Mouse (Mus musculus): ENCODE measurements around the gene Htatip2. TPM values are rescaled to one million over a fixed set of nuclear protein-coding genes. Genes with fewer than 3 reads are reported as not detected.

Htatip2 gene
- total and polyA plus RNA-seq, 2 experiments: 22.6 to 29.6 TPM

DNA sequence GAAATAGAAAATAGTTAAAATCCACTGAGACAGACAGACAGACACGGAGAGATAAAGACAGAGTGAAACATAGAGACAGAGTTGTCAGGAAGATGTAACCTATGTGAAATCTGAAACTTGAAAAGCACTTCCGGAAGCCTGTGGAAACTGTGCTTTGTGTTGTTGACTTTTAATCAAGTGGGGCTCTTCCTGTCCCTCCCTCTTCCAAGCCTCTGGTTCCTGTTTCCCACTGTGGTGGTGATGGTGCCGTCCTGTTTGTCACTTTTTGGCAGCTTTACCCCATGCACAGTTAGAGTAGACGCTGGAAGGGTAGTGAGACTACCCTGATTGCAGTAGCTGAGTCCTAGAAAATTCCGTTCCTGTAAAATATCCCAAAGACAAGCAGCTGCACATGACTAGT, 17.4 kb upstream of the Htatip2 start:
- no peak for TF ChIP-seq POLR2A (IDR thresholded peaks at IDR 0.05; ENCODE audit: extremely low read depth, insufficient read depth, low read length)
- no peak for TF ChIP-seq CTCF (IDR thresholded peaks at IDR 0.05; ENCODE audit: low read depth, low read length)
- DNase-seq (ENCODE audit: extremely low read depth, low read depth, low spot score): peak; percentile 12
- Histone ChIP-seq H3K79me2 (ENCODE audit: control insufficient read depth, insufficient read depth, low read length) (no peaks in the 10 kb centered on the region), H3K4me1 (ENCODE audit: control insufficient read depth, insufficient read depth, low read length) (no peaks in the 10 kb centered on the region), H3K36me3 (ENCODE audit: control insufficient read depth, insufficient read depth, low read length) (no peaks in the 10 kb centered on the region), H3K9ac (ENCODE audit: low read depth, low read length) (no peak overlapping the region), H3K27me3 (ENCODE audit: control insufficient read depth, insufficient read depth, low read length) (no peaks in the 10 kb centered on the region), H3K27ac (replicated peaks; ENCODE audit: insufficient read depth, low read depth, low read length) (no peak overlapping the region; the same call in 1 of the 2 replicates), H3K4me3 (ENCODE audit: insufficient read depth, low read depth, low read length) (no peak overlapping the region)
- 51% methylated on average over 5 of the region's 5 CpGs for WGBS

DNA sequence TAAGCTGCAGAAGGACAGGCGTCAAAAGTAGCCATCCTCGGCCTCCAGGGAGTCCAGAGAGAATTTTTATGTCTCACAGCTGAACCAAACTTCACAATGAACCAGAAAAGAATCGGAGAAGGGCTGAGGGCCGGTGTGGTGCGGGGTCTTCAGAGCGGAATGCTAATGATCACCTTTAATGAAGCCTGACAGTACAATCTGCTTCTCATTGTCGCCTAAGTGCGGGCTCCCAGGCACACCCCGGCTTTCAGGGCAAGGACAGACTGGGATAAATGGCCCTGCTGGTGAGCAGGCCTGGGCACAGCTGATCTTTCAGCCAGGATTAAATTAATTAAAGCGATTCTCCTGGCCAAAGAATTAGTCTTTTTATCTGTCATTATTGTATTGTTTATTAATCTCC, 17.0 kb upstream of the Htatip2 start:
- DNase-seq (ENCODE audit: extremely low read depth, low read depth, low spot score): no peak
- Histone ChIP-seq H3K79me2 (ENCODE audit: control insufficient read depth, insufficient read depth, low read length) (no peaks in the 10 kb centered on the region), H3K27ac (replicated peaks; ENCODE audit: insufficient read depth, low read depth, low read length) (no peak overlapping the region; the same call in 1 of the 2 replicates), H3K4me1 (ENCODE audit: control insufficient read depth, insufficient read depth, low read length) (no peaks in the 10 kb centered on the region), H3K36me3 (ENCODE audit: control insufficient read depth, insufficient read depth, low read length) (no peaks in the 10 kb centered on the region), H3K9ac (ENCODE audit: low read depth, low read length) (no peak overlapping the region), H3K27me3 (ENCODE audit: control insufficient read depth, insufficient read depth, low read length) (no peaks in the 10 kb centered on the region), H3K4me3 (ENCODE audit: insufficient read depth, low read depth, low read length) (no peak overlapping the region)
- no peak for TF ChIP-seq POLR2A (IDR thresholded peaks at IDR 0.05; ENCODE audit: extremely low read depth, insufficient read depth, low read length)
- no peak for TF ChIP-seq CTCF (IDR thresholded peaks at IDR 0.05; ENCODE audit: low read depth, low read length)
- WGBS: 71% methylated on average over 10 of the region's 10 CpGs

DNA sequence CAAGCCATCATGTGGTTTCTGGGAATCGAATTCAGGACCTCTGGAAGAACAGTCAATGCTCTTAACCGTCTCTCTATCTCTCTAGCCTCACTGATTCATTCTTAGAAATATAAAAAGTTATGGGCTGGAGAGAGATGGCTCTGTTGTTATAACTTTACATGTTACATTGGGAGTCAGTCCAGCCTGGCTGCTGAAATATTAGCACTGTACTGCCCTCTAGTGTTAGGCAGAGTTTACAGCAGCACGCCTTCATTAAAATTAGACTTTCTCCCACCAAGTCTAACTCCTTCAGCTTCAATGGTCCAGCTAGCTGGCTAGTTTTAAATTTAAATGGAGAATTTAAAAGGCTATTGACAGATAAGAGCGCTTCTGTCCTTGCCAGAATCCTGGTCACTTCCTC, 7.8 kb upstream of the Htatip2 start:
- no peak overlapping the region for H3K27ac ChIP-seq (replicated peaks; ENCODE audit: insufficient read depth, low read depth, low read length)
- H3K4me3 ChIP-seq (ENCODE audit: insufficient read depth, low read depth, low read length): no peak overlapping the region
- H3K36me3 ChIP-seq (ENCODE audit: control insufficient read depth, insufficient read depth, low read length): no peaks in the 10 kb centered on the region
- no peak overlapping the region for H3K9ac ChIP-seq (ENCODE audit: low read depth, low read length)
- H3K4me1 ChIP-seq (ENCODE audit: control insufficient read depth, insufficient read depth, low read length): peaks cover 1% of the 10 kb centered on the region; the same call in 1 of the 2 replicates
- DNase-seq (ENCODE audit: extremely low read depth, low read depth, low spot score): peak; percentile 49
- TF ChIP-seq CTCF (IDR thresholded peaks at IDR 0.05; ENCODE audit: low read depth, low read length) (peak; percentile 49), POLR2A (IDR thresholded peaks at IDR 0.05; ENCODE audit: extremely low read depth, insufficient read depth, low read length) (no peak)
- no peaks in the 10 kb centered on the region for H3K79me2 ChIP-seq (ENCODE audit: control insufficient read depth, insufficient read depth, low read length)
- no peaks in the 10 kb centered on the region for H3K27me3 ChIP-seq (ENCODE audit: control insufficient read depth, insufficient read depth, low read length)
- WGBS: 10% methylated on average over 4 of the region's 4 CpGs

DNA sequence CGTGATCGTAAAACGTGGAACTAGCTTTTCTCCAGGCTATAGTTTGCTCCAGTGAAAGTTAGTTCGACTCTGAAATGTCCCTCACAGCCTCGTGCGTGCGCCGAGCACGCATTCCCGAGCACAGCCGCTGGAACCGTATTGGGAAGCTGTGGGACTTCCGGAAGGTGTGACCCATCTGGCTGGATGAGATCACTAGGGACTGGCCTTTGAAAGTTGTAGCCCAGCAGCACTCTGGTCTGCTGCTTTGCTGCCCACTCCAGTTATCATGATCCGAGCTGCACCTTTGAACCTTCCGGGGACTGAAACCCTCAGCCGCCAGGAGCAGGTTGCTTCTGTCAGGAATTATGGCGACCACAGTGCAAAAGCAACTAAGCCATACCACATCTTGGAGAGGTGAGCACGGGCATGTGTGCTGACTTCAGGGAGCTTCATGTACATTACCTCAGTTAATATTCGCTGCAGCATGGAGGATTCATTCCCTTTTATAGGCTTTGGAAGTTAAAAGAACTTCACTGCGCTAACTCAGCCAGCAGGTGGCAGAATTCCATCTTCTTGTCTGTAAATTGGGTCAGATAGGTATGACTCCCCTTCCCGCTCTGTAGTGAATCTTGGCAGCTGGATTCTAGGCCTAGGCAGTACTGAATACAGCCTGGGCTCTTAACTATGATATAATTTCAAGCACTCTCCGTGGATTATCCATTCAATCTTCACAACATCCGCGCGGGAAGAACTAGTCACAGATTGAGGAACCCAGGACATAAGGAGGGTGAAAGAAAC, 6.0 kb upstream of the Htatip2 start:
- H3K4me3 ChIP-seq (ENCODE audit: insufficient read depth, low read depth, low read length): peak overlapping the region; percentile 3; the same call in 1 of the 2 replicates

DNA sequence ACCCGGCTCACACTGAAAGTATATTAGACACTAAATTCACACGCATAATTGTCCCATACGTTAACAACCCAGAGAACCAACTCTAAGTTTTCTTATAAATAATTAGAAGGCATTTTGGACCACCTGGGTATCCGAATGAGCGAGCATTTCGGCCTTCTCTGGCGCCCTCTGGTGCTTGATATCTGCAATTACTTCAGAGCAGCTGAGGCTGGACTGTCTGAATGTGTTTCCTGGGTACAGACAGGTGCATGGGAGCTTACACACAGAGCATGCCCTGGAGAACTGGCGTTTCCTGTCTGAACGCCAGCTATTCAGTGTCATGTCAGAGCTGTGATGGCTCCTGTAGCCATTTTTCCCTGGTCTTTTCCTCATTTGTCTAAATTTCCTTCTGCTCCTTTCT, 4.1 kb upstream of the Htatip2 start:
- Histone ChIP-seq H3K36me3 (ENCODE audit: control insufficient read depth, insufficient read depth, low read length) (no peaks in the 10 kb centered on the region), H3K4me1 (ENCODE audit: control insufficient read depth, insufficient read depth, low read length) (peaks cover 5% of the 10 kb centered on the region; the same call in 1 of the 2 replicates), H3K79me2 (ENCODE audit: control insufficient read depth, insufficient read depth, low read length) (no peaks in the 10 kb centered on the region), H3K9ac (ENCODE audit: low read depth, low read length) (no peak overlapping the region), H3K4me3 (ENCODE audit: insufficient read depth, low read depth, low read length) (no peak overlapping the region), H3K27ac (replicated peaks; ENCODE audit: insufficient read depth, low read depth, low read length) (no peak overlapping the region), H3K27me3 (ENCODE audit: control insufficient read depth, insufficient read depth, low read length) (no peaks in the 10 kb centered on the region)
- 3% methylated on average over 9 of the region's 9 CpGs for WGBS
- TF ChIP-seq CTCF (IDR thresholded peaks at IDR 0.05; ENCODE audit: low read depth, low read length) (peak; percentile 76), POLR2A (IDR thresholded peaks at IDR 0.05; ENCODE audit: extremely low read depth, insufficient read depth, low read length) (no peak)
- peak; percentile 32 for DNase-seq (ENCODE audit: extremely low read depth, low read depth, low spot score)

More for the DNA sequence above, 6.0 kb upstream of the Htatip2 start:
- no peak overlapping the region for H3K27ac ChIP-seq (replicated peaks; ENCODE audit: insufficient read depth, low read depth, low read length)
- no peak overlapping the region for H3K9ac ChIP-seq (ENCODE audit: low read depth, low read length)
- no peaks in the 10 kb centered on the region for H3K27me3 ChIP-seq (ENCODE audit: control insufficient read depth, insufficient read depth, low read length)
- peak; percentile 38 for TF ChIP-seq CTCF (IDR thresholded peaks at IDR 0.05; ENCODE audit: low read depth, low read length)
- no peak for TF ChIP-seq POLR2A (IDR thresholded peaks at IDR 0.05; ENCODE audit: extremely low read depth, insufficient read depth, low read length)
- WGBS: 28% methylated on average over 25 of the region's 25 CpGs
- no peaks in the 10 kb centered on the region for H3K36me3 ChIP-seq (ENCODE audit: control insufficient read depth, insufficient read depth, low read length)
- peaks cover 1% of the 10 kb centered on the region; the same call in 1 of the 2 replicates for H3K4me1 ChIP-seq (ENCODE audit: control insufficient read depth, insufficient read depth, low read length)
- no peaks in the 10 kb centered on the region for H3K79me2 ChIP-seq (ENCODE audit: control insufficient read depth, insufficient read depth, low read length)
- peak; percentile 78 for DNase-seq (ENCODE audit: extremely low read depth, low read depth, low spot score)

DNA sequence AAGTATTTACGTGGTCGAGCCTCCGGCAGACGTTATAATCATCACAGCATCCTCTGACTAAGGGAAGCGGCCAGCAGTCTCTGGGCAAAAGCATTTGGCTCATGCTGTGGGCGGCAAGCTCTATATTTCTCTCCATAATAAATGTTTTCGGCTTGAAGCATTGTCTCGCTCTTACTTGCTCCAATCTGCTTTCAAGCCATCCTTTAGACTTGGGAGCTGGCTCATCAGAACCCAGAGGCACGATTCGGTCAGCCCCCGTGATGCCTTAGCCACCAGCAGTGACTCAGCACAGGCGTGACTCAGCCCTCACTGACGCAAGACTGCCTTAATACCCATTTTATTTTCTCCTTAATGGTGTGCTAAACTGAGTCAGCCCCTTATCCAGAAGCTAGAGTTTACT, 3.7 kb downstream of the Htatip2 start:
- Histone ChIP-seq H3K9ac (ENCODE audit: low read depth, low read length) (no peak overlapping the region), H3K4me3 (ENCODE audit: insufficient read depth, low read depth, low read length) (no peak overlapping the region), H3K36me3 (ENCODE audit: control insufficient read depth, insufficient read depth, low read length) (peaks cover 28% of the 10 kb centered on the region), H3K27me3 (ENCODE audit: control insufficient read depth, insufficient read depth, low read length) (no peaks in the 10 kb centered on the region), H3K4me1 (ENCODE audit: control insufficient read depth, insufficient read depth, low read length) (peaks cover 28% of the 10 kb centered on the region), H3K27ac (replicated peaks; ENCODE audit: insufficient read depth, low read depth, low read length) (peak overlapping the region; percentile 47; the same call in 1 of the 2 replicates), H3K79me2 (ENCODE audit: control insufficient read depth, insufficient read depth, low read length) (peaks cover 2% of the 10 kb centered on the region; the same call in 1 of the 2 replicates)
- WGBS: 68% methylated on average over 13 of the region's 13 CpGs
- DNase-seq (ENCODE audit: extremely low read depth, low read depth, low spot score): peak; percentile 61
- TF ChIP-seq POLR2A (IDR thresholded peaks at IDR 0.05; ENCODE audit: extremely low read depth, insufficient read depth, low read length): no peak
- TF ChIP-seq CTCF (IDR thresholded peaks at IDR 0.05; ENCODE audit: low read depth, low read length): no peak
